Mouse (Mus musculus) left cerebral cortex, adult 9 months (tissue): ENCODE data around the gene Cxcl2.

Source experiments
- DNase-seq, 2 experiments: peaks; one replicate each; pipeline ENCODE4 v3.0.0; 2022; ENCODE audit warnings: low spot score in 2 of 2

Gene Cxcl2

GRCm38 (mm10) chr5:90903339-90904020 is at the start of gene Cxcl2:
Gene Cxcl2, plus strand, starts transcription at chr5:90903871.
- DNase-seq, result no peak

- DNase-seq, result no peak
Measured at GRCm38 (mm10) chr5:90855308-90856230, 48.1 kb upstream of the Cxcl2 start.

- DNase-seq, result no peak
Measured at GRCm38 (mm10) chr5:90857463-90857862, 46.2 kb upstream of the Cxcl2 start.

- no peak for DNase-seq
Measured at GRCm38 (mm10) chr5:90858429-90858828, 45.2 kb upstream of the Cxcl2 start.

GRCm38 (mm10) chr5:90859031-90859430 is 44.6 kb upstream of the Cxcl2 start:
- no peak for DNase-seq

- DNase-seq, result no peak
Measured at GRCm38 (mm10) chr5:90861876-90862375, 41.7 kb upstream of the Cxcl2 start.

GRCm38 (mm10) chr5:90866770-90867169 is 36.9 kb upstream of the Cxcl2 start:
- DNase-seq, result no peak

GRCm38 (mm10) chr5:90872377-90872776 is 31.3 kb upstream of the Cxcl2 start:
- no peak for DNase-seq

GRCm38 (mm10) chr5:90876045-90876444 is 27.6 kb upstream of the Cxcl2 start:
- DNase-seq, result no peak

GRCm38 (mm10) chr5:90876471-90877172 is 27.0 kb upstream of the Cxcl2 start:
- no peak for DNase-seq

GRCm38 (mm10) chr5:90877173-90877512 is 26.5 kb upstream of the Cxcl2 start:
- DNase-seq, result no peak

GRCm38 (mm10) chr5:90879307-90880014 is 24.2 kb upstream of the Cxcl2 start:
- no peak for DNase-seq

- no peak for DNase-seq
Measured at GRCm38 (mm10) chr5:90880335-90880850, 23.3 kb upstream of the Cxcl2 start.

- DNase-seq, result no peak
Measured at GRCm38 (mm10) chr5:90881021-90881420, 22.6 kb upstream of the Cxcl2 start.

- no peak for DNase-seq
Measured at GRCm38 (mm10) chr5:90881682-90882081, 22.0 kb upstream of the Cxcl2 start.

- DNase-seq, result no peak
Measured at GRCm38 (mm10) chr5:90882146-90882545, 21.5 kb upstream of the Cxcl2 start.

- no peak for DNase-seq
Measured at GRCm38 (mm10) chr5:90884628-90885242, 18.9 kb upstream of the Cxcl2 start.

GRCm38 (mm10) chr5:90888661-90889060 is 15.0 kb upstream of the Cxcl2 start:
- no peak for DNase-seq

- DNase-seq, result no peak
Measured at GRCm38 (mm10) chr5:90890519-90891463, 12.9 kb upstream of the Cxcl2 start, which contains the start of gene Cxcl1. Gene Cxcl1, plus strand, starts transcription at chr5:90891241.

- DNase-seq, result no peak
Measured at GRCm38 (mm10) chr5:90891464-90891813, 12.2 kb upstream of the Cxcl2 start.
